Mouse (Mus musculus) cerebellum, adult 2 months (tissue): ENCODE measurements around the gene Sart3.

Experiments used
- CTCF ChIP-seq: fragments of 200-500 bp; IDR thresholded peaks from 2 replicates; pipeline ENCODE4 v1.5.1; 2011; ENCODE audit warnings: low read depth, mild to moderate bottlenecking, control low read depth, low read length, moderate library complexity, borderline replicate concordance; ENCODE audit not compliant: insufficient read depth
- POLR2A ChIP-seq: fragments of 200-500 bp; IDR thresholded peaks from 2 replicates; pipeline ENCODE4 v1.6.1; 2011; ENCODE audit warnings: low read length, control low read depth, borderline replicate concordance; ENCODE audit not compliant: insufficient read depth

GRCm38 (mm10) chr5:113755347-113756030 lies 16.8 kb downstream of the Sart3 start:
- no peak for TF ChIP-seq POLR2A
- TF ChIP-seq CTCF = no peak
